Mouse (Mus musculus) forebrain, postnatal 0 days (tissue): ENCODE measurements around the gene Acap2. TPM values are rescaled to one million over a fixed set of nuclear protein-coding genes. Genes with fewer than 3 reads are reported as not detected.

ENCODE experiments used
- ATAC-seq: fragments of 200-750 bp; cut with Nextera tagmentation; 2 replicates; pipeline ENCODE4 v1.8.0; 2017; ENCODE audit warnings: mild to moderate bottlenecking, moderate library complexity
- DNase-seq: peaks from one replicate; pipeline ENCODE4 v3.0.0-alpha.2; 2015
- H3K27ac ChIP-seq: fragments of 300-500 bp; sonication (generic); 2 replicates; pipeline ENCODE4 v1.5.1; 2014; ENCODE audit warnings: low read depth, mild to moderate bottlenecking, antibody characterized with exemption, low read length, moderate library complexity, mixed read lengths
- H3K27me3 ChIP-seq: fragments of 300-500 bp; sonication (generic); 2 replicates; pipeline ENCODE4 v1.6.1; 2014; ENCODE audit warnings: mild to moderate bottlenecking, low read length, mixed read lengths; ENCODE audit not compliant: insufficient read depth
- H3K36me3 ChIP-seq: fragments of 300-500 bp; sonication (generic); 2 replicates; pipeline ENCODE4 v1.6.1; 2014; ENCODE audit warnings: mild to moderate bottlenecking, moderate library complexity; ENCODE audit not compliant: insufficient read depth
- H3K4me1 ChIP-seq: fragments of 300-500 bp; sonication (generic); 2 replicates; pipeline ENCODE4 v1.6.1; 2014; ENCODE audit warnings: antibody characterized with exemption; ENCODE audit not compliant: insufficient read depth
- H3K4me2 ChIP-seq: fragments of 300-500 bp; sonication (generic); 2 replicates; pipeline ENCODE4 v1.6.1; 2014; ENCODE audit warnings: low read depth, mild to moderate bottlenecking, moderate library complexity
- H3K4me3 ChIP-seq: fragments of 300-500 bp; sonication (generic); 2 replicates; pipeline ENCODE4 v1.5.1; 2014; ENCODE audit warnings: low read depth, low read length, mixed read lengths
- H3K9ac ChIP-seq: fragments of 300-500 bp; sonication (generic); 2 replicates; pipeline ENCODE4 v1.6.1; 2014; ENCODE audit warnings: mild to moderate bottlenecking
- H3K9me3 ChIP-seq: fragments of 300-500 bp; sonication (generic); 2 replicates; pipeline ENCODE4 v1.6.1; 2016; ENCODE audit warnings: low read length
- CTCF ChIP-seq: sonication (generic); IDR thresholded peaks from 2 replicates; pipeline ENCODE4 v1.5.1; 2016; ENCODE audit warnings: antibody characterized with exemption, control low read depth, low read depth
- WGBS: fragments of 180-500 bp; shearing (Covaris S2); extraction: QIAGEN DNeasy Blood & Tissue Kit; methylation state at CpG from one replicate; pipeline ENCODE4 v1.1.7; 2014; 5-methylcytosine and 5-hydroxymethylcytosine counted together
- polyA plus RNA-seq: library from polyadenylated mRNA; unstranded; fragments of >200 nt; fragmentation: Nextera tagmentation; extraction: Ambion mirVana; gene quantifications from 2 replicates; pipeline ENCODE4 v1.2.1, GENCODE M21; 2015
- total RNA-seq: library from RNA; depleted of rRNA; stranded (reverse); fragments of >200 nt; gene quantifications from 2 replicates; pipeline ENCODE4 v1.2.3, GENCODE M21; 2014

Acap2 gene
- total and polyA plus RNA-seq, 2 experiments from 2014 or later: 8.8 to 33.6 TPM

- Histone ChIP-seq H3K9ac (no peak overlapping the region), H3K4me3 (no peak overlapping the region), H3K27me3 (no peaks in the 10 kb centered on the region), H3K4me2 (no peak overlapping the region), H3K27ac (no peak overlapping the region), H3K9me3 (no peaks in the 10 kb centered on the region), H3K4me1 (0 out of 2 replicates have a peak, but pooled peaks cover 7% of the 10 kb centered on the region), H3K36me3 (peaks cover 2% of the 10 kb centered on the region)
- ATAC-seq (no peak), DNase-seq (no peak)
- 89% methylated on average over 4 of the region's 4 CpGs for WGBS
- TF ChIP-seq CTCF: no peak
Measured at GRCm38 (mm10) chr16:31164125-31164524, 36.9 kb downstream of the Acap2 start.

- WGBS: 47% methylated on average over 6 of the region's 6 CpGs
- Histone ChIP-seq H3K27ac (no peak overlapping the region), H3K9me3 (peaks cover 12% of the 10 kb centered on the region), H3K4me1 (no peaks in the 10 kb centered on the region), H3K4me2 (no peak overlapping the region), H3K27me3 (no peaks in the 10 kb centered on the region), H3K4me3 (no peak overlapping the region), H3K36me3 (peaks cover 16% of the 10 kb centered on the region), H3K9ac (no peak overlapping the region)
- no peak for DNase-seq
- no peak for ATAC-seq
- TF ChIP-seq CTCF: no peak
Measured at GRCm38 (mm10) chr16:31160486-31160885, 40.6 kb downstream of the Acap2 start.

- 38% methylated on average over 2 of the region's 2 CpGs for WGBS
- Histone ChIP-seq H3K9ac (no peak overlapping the region), H3K4me3 (no peak overlapping the region), H3K27me3 (no peaks in the 10 kb centered on the region), H3K4me1 (no peaks in the 10 kb centered on the region), H3K9me3 (peaks cover 12% of the 10 kb centered on the region), H3K36me3 (peaks cover 16% of the 10 kb centered on the region), H3K27ac (no peak overlapping the region), H3K4me2 (no peak overlapping the region)
- TF ChIP-seq CTCF: no peak
- ATAC-seq: no peak
- DNase-seq: no peak
Measured at GRCm38 (mm10) chr16:31159491-31159890, 41.6 kb downstream of the Acap2 start.

- no peak overlapping the region for H3K27ac ChIP-seq
- no peak overlapping the region for H3K9ac ChIP-seq
- no peaks in the 10 kb centered on the region for H3K9me3 ChIP-seq
- no peaks in the 10 kb centered on the region for H3K27me3 ChIP-seq
- DNase-seq: no peak
- peaks cover 8% of the 10 kb centered on the region; the same call in 1 of the 2 replicates for H3K36me3 ChIP-seq
- H3K4me1 ChIP-seq: no peaks in the 10 kb centered on the region
- ATAC-seq: no peak
- H3K4me2 ChIP-seq: no peak overlapping the region
- no peak overlapping the region for H3K4me3 ChIP-seq
- no peak for TF ChIP-seq CTCF
- WGBS: 93% methylated on average over 4 of the region's 4 CpGs
Measured at GRCm38 (mm10) chr16:31149841-31150240, 51.2 kb downstream of the Acap2 start.

GRCm38 (mm10) chr16:31148891-31149290 lies 52.2 kb downstream of the Acap2 start:
- no peak for TF ChIP-seq CTCF
- Histone ChIP-seq H3K4me2 (no peak overlapping the region), H3K27me3 (no peaks in the 10 kb centered on the region), H3K27ac (no peak overlapping the region), H3K4me1 (no peaks in the 10 kb centered on the region), H3K9me3 (no peaks in the 10 kb centered on the region), H3K9ac (no peak overlapping the region), H3K36me3 (peaks cover 8% of the 10 kb centered on the region; the same call in 1 of the 2 replicates), H3K4me3 (no peak overlapping the region)
- ATAC-seq: no peak
- DNase-seq: no peak
- whole genome bisulfite sequencing: 83% methylated on average over 6 of the region's 6 CpGs

- ATAC-seq (no peak), DNase-seq (no peak)
- H3K9ac ChIP-seq: no peak overlapping the region
- 88% methylated on average over 6 of the region's 6 CpGs for WGBS
- H3K27ac ChIP-seq: no peak overlapping the region
- H3K36me3 ChIP-seq: peaks cover 8% of the 10 kb centered on the region; the same call in 1 of the 2 replicates
- no peaks in the 10 kb centered on the region for H3K27me3 ChIP-seq
- H3K4me1 ChIP-seq: no peaks in the 10 kb centered on the region
- H3K4me3 ChIP-seq: no peak overlapping the region
- H3K4me2 ChIP-seq: no peak overlapping the region
- H3K9me3 ChIP-seq: no peaks in the 10 kb centered on the region
- TF ChIP-seq CTCF: no peak
Measured at GRCm38 (mm10) chr16:31147766-31148165, 53.3 kb downstream of the Acap2 start.

- Histone ChIP-seq H3K36me3 (peaks cover 9% of the 10 kb centered on the region), H3K9ac (no peak overlapping the region), H3K4me2 (no peak overlapping the region), H3K27ac (no peak overlapping the region), H3K4me3 (no peak overlapping the region), H3K4me1 (no peaks in the 10 kb centered on the region), H3K9me3 (no peaks in the 10 kb centered on the region), H3K27me3 (no peaks in the 10 kb centered on the region)
- no peak for DNase-seq
- 22% methylated on average over 6 of the region's 6 CpGs for WGBS
- TF ChIP-seq CTCF: no peak
- ATAC-seq: no peak
Measured at GRCm38 (mm10) chr16:31141916-31142315, 59.1 kb downstream of the Acap2 start.
